Mouse (Mus musculus): ENCODE data around the gene Col16a1.
A peak's percentile ranks its signal among the peaks of the same experiment; 100 is the strongest.

Gene Col16a1

DNA sequence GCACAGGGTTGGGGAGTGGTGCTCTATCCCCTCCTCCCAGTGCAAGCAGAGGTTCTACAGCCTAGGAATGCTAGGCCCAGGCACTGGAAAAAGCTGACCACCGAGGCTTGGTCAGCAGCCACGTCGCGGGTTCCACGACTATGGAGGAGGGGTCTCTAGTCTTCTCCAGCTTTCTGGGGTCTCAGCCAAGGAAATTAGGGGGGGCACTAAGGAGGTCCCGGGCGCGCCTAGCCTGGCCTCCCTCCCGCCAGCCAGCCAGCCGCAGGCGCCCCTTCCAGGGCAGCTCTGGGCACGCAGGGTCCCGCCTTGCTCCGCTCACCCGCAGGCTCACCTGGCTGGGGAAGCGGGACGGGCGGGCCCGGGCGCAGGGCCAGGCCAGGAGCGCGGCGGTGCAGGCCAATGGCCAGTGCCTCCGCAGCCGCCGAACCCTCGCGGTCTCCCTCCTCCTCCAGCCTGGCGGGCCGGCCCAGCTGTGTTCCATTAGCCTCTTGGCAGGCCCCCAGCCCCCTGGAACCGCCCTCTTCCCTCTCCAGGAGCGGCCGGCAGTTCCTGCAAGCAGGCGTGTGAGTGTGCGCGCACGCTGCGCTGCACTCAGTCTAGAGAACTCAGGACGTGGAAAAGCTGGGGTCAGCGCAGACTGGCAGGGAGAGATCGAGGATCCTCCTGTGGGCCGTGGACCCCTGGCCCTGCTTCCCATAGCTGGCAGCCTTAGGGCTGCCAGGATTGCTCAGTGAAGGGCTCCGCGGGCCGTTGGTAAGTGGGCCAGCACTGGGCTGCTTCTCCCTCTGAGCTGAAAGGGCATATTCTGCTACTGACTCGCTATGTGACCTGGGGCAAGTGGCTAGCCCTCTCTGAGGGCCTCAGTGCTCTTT, at the start of gene Col16a1:
TSS of gene Col16a1 (plus strand) at position 510 of the 872 bp plus-strand sequence.
- peak; percentile 49 for DNase-seq

DNA sequence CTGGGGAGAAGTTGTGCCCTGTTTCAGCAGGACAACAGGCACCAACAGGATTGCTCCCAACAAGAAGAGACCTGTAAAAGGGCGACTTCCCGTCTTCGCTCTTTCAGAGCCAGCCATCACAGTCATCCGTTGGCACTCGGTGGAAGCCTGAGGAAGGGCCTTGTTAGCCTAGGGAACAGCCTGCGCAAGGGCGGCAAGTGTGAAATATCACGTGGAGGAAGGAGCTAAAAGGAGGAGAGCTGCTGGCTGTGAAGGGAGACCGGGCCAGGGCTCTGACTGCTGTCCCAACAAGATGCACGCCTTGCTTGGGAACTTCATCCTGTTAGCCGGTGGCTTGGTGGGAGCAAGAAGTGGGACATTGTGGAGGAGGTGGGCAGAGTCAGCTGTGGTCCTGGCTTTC, 49.5 kb upstream of the Col16a1 start:
- no peak for DNase-seq

DNA sequence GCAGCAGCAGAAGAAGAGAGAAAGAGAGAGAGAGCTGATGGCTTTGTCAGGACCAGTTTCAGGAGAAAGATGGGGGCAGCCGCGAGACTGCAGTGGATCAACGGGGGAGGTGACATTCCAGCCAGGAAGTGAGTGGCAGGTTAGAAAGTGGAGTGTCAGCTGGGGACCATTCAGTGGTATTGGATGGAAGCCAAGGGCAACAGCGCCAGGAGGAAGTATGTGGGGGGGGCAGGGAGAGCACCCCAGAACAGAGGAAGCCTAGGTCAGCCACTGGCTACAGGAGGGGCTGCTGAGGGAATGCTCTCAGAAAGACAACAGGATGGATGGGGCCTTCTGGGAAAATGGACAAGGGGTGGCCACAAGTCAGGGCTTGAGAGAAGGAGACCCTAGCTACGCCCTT, 45.9 kb upstream of the Col16a1 start:
- no peak for DNase-seq

DNA sequence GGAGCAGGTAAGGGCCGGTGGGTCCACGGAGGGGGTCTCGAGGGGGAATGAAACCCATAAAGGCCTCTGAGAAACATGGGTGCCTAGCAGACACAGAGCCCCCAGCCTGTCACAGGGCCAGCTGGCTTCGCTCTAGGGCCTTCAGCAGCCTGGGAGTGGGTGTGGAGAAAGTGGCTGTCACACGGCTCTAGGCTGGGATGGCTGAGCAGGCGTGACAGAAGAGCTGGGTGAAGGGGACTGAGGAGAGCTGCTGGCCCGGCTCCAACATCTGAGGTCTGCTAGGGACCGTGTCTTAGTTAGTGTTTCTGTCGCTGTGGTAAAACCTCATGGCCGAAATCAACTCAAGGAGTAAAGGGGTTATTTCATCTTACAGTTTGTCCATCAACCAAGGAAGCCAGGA, 45.5 kb upstream of the Col16a1 start:
- no peak for DNase-seq

DNA sequence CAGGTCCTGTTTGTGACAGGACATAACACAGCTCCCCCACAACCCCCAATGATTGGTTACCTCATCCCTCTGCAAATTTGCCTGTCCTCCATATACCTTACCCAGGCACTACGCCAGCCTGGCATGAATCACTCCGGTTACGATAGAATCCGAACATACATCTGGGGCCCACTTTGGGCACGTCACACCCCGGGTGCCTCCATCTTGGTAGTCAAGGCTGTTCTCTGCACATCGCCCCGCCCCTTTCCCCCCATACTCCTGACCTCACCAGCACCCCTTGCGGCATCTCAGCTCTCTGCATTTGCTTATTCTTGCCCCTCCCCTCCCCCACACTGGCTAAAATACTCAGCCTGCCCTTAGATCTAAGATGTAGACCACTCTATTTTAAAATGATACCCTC, 42.0 kb upstream of the Col16a1 start:
- DNase-seq = no peak

DNA sequence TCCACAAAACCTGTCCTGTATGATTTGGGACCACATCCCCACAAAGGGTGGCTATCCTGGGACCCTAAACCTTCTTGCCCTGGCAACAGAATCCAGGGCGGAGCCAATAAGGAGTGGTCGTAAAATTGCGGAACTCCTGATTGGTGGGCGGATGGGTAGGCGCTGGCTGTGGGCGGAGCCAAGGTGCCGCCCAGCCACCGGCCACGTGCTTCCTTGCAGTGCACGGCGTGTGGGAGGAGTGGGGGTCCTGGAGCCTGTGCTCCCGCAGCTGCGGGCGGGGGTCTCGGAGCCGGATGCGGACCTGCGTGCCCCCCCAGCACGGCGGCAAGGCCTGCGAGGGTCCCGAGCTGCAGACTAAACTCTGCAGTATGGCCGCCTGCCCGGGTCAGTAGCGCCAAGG, 41.1 kb upstream of the Col16a1 start:
- DNase-seq = no peak

DNA sequence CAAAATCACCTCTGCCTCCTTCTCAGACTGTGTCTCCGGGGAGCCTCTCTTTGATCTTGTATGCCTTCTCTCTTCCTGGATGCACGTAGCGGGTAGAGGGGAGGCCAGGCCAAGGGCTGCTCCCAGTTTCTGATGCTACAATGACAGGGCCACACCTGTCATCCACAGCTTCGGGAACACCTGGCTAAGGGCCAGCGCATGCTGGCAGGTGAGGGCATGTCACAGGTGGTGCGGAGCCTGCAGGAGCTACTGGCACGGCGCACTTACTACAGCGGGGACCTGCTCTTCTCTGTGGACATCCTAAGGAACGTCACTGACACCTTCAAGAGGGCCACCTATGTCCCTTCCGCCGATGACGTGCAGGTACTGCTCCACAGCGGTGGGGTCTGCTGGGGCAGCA, 38.6 kb upstream of the Col16a1 start:
- DNase-seq = no peak

DNA sequence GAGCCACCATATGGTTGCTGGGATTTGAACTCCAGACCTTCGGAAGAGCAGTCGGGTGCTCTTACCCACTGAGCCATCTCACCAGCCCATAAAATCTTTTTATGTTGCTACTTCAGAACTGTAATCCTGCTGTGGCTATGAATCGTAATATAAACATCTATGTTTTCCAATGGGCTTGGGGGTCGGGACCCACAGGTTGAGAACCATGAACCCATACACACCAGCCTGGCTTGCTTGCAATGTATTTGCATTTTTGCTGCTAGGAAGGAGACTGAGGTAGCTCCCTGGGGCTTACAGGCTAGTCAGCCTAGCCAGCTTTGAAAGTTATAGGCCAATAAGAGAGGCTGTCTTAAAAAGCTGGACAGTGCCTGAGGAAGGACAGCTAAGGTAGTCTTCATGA, 36.9 kb upstream of the Col16a1 start:
- DNase-seq = no peak

DNA sequence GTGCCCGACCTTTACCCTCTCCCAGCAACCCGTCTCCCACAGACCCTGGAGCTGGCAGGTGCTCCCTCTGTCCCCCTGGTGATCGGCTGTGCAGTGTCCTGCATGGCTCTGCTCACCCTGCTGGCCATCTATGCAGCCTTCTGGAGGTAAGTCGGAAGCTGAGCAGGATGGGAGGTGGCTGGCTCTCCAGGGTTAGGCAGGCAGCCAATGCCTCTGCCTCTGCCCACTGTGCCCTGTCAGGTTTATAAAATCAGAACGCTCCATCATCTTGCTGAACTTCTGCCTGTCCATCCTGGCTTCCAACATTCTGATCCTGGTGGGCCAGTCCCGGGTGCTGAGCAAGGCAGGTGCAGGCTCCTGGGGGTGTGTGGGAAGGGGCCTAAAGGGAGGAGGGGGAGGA, 35.4 kb upstream of the Col16a1 start:
- no peak for DNase-seq

DNA sequence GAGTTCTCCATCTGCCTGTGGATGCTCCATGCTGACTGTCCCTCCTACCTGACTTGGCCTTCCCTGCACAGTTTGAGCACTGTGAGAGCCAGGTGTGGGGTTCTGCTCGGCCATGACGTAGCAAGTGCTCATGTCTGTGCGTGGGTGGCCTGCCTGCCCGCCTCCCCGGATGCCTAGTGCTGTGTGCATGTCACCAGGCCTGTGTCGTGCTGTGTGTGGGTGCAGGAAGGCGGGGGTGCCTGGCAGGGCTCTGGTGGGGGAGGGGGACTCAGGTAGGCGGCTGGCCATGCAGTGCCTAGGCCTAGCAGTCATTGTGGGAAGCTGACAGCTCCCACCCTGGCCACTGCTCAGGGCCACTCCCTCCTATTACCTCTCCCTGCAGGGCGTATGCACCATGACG, 34.5 kb upstream of the Col16a1 start:
- no peak for DNase-seq

DNA sequence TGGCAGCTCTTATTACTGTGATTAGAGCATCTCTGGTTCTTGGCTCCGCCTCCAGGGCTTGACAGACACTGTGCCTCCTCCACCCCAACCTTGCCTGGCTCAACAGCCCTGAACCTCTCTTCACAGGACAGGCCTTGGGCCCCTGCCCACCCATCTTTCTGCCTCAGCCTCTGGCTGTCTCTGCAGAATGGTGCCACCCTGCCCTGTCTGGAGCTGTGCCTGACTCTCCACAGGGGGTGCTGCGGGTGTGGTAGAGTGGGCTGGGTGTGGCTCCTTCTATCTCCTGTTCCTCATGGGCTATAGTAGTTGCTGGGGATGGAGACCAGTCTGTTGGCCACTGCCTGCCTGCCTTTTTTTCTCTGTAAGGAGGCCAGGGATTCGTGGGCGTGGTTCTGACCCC, 31.6 kb upstream of the Col16a1 start:
- DNase-seq = no peak

DNA sequence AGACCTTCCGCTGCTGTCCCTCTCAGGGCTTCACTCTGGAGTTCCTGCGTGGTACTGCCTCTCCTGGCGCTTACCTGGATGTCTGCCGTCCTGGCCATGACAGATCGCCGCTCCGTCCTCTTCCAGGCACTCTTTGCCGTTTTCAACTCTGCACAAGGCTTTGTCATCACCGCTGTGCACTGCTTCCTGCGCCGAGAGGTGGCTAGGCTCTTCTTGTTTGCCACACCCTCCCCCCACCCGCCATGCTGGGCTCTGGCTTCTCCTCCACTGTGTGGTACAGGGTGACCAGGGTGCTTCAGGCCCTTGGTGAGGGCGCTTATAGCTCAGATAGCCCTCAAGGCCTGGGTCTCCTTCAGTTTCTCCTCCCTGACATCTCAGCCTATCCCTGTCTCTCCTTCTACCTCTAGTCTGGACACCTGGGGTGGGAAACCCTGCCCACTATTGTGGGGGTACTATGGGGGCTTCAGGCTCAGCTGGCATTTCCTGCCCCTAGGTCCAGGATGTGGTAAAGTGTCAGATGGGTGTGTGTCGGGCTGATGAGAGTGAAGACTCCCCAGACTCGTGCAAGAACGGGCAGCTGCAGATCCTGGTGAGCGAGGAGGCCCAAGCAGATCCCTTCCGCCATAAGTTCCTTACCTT, 30.5 kb upstream of the Col16a1 start:
- no peak for DNase-seq

DNA sequence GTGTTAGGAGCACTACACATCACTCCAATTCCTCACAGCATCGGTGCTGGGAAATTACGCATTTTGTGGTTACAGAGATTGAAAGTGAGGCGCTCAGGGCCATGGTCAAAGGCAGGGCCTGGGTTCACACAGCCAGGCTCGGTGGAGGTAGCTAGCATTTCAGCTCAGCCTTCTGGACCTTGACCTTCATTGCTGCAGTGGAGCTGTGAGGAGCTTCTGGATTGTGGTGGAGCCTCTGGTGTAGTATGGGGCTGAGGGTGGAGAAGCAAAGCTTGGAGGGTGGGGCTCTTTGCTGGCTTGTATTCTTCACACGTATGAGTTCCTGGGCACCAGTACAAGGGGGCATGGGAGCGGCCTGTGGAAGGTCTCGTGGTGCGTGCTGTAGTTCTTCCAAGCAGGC, 24.7 kb upstream of the Col16a1 start:
- no peak for DNase-seq

DNA sequence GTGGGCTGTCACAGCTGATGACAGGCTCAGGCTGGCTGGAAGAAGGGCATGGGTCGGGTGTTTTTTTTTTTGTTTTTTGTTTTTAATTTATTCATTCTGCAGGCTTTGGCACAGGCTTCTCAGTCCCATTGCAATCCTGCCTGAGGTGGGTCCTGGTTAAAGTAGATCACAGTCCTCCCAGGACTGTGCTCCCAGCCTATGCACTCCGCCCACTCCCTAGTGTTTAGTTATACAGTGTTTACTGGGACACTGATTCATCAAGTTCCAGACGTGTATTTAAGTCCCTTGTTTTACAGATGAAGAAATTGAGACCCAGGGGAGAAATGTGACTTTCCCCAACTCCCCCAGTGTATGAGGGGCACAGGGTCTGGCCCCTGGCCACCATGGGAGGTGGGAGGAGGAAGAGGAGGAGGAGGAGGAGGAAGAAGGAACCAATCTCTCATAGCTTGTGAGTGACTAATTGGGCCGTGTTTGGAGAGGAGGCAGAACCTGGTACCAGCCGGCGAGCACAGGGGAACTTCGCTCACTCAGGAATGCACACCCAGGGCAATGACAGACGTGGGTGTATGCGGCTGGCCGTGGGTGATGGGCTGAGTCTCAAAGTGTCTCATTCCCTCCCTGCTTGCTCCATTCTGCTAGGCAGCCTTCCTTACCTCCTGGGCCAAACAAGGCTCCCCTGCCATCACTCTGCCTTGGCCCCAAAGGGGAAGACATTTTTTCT, 24.0 kb upstream of the Col16a1 start:
- DNase-seq = no peak

DNA sequence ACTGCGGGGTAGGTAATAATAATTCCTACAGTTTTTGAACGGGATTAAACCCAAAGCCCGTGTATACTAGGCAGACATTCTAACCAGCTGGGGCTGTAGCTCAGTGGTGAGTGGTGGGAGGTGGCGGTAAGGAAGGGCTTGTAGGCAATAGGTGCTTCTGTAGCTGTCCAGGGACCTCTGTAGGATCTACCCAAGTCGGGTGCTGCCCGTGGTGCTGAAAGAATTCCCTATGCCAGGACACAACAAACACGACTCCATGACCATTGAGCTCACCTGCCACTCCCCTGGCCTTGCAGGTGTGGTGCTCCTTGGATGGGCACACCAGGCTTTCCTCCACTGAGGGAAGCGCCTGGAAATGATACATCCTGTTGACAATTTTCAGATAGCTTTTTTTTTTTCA, 22.1 kb upstream of the Col16a1 start:
- DNase-seq = no peak

DNA sequence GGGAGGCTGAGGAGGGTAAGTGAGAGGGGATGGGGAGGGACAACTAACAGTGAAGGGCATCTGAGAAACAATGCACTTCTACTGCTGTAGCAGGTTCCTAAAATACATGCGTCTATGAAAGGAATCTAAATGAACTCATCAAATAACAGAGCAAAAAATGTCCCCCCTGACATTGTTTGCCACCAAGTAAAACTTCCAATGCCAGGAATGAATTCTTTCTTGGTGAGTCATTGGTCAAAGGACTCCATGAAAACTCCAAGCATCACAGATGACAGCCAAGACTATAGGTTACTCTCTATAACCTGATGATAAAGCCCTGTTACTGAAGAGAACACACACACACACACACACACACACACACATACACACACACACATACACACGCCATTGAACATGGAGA, 16.5 kb upstream of the Col16a1 start:
- no peak for DNase-seq

DNA sequence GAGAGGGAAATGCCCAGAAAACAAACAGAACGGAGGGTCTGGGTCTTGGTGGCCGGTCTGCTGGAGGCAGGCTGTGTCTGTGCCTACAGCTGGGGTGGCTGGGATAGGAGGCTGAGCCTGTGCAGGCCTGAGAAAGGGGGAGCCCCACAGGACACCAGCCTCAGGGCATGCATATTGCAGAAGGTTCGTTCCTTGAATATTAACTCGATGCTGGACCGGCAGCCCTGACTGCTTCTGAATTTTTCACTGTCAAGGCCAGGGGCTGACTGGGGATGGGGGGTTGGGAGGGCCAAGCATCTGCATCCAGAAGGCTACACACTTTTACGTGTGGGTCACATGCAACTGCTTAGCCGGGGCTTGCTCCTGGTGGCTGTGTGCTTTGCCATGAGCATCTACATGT, 14.1 kb upstream of the Col16a1 start:
- no peak for DNase-seq

DNA sequence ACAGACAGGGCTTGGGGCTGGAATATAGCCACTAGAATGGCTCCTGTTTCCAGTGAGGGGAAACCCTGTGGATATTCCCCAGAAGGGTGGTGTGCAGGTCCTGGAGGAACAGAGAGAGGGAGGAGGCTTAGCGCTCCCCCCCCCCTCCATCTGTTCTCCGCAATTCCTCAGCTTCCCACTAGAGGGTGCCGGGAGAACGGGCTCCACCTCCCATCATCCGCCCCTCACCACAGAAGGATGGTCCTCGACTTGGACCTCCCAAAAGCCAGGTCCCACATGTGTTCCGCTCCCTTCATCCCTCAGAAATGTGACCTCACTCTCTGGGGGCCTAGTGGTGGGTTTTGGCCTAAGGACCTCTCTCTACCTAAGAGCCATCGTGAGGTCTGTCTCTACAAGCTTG, 11.5 kb upstream of the Col16a1 start:
- peak; percentile 65 for DNase-seq

DNA sequence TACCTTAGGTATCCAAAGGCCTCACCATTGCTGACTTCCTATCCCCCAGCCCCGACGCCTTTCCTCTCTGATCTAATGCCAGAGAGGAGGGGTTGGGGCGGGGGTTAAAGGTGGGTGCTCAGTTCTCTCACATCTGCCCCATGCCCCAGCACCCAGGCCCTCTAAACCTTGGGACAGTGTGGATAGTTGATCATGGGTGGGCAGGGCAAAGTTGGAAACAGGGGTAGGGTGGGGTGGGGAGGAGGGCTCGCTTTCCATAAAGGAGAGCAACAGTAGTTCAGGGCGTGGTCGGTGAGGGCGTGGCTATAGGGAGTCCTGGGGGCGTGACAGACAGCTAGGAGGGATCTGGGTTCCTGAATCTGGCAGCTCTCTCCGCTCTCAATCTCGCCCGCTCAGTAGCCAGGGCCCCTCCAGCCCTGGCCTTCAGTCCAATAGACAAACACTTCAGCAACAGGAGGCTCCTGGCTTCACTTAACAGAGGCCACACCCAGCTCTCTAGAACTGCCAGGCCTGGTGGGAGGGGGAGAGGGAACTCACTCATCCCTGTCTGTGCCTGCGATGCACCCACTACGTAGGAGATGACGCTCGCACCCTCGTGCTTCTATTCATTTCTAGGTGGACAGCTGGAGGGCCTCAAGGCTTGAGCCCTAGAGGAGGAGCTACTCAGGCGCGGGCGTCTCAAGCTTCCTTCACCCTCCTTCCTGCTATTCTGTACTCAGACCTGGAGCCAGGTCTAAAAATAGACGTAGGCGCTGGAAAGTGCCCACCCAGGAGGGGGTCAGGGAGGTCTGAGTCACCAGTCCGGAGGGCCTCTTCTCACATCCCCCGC, 10.9 kb upstream of the Col16a1 start:
- peak; percentile 35 for DNase-seq

DNA sequence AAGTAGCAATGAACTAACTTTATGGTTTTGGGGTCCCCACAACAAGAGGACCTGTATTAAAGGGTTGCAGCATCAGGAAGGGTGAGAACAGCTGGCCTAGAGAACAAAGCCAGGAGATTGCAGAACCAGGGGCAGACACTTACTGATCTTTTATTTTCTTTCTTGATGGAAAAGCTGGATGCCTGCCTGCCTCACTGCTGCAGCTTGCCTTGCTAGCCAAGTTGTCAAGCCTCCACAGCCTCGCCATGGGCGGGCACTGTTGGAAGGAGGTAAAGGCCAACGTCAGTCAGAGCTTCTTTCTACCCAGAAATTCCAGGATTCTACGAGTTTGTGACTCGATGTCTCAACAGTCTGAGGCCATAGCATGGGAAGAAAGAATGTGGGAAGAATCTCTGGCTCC, 8.3 kb upstream of the Col16a1 start:
- DNase-seq = no peak

DNA sequence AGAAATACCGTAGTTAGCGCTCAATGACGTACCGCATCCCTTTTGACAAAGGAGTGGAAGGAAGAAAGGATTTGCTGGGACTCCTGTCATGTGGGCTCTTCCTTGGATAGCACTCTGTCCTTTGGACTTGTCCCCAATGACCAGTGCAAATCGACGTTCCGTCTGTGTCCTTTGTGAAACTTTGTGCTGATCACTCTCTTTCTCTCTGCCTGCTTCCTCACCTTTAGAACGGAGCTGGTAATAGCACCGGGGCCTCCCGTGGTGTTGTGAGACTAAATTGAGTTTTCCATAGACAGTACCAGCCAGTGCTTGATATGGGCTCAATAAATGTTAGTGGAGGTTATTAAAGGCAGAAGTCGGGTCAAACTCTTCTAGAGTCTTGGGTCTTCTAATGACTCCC, 6.6 kb upstream of the Col16a1 start:
- DNase-seq = no peak

DNA sequence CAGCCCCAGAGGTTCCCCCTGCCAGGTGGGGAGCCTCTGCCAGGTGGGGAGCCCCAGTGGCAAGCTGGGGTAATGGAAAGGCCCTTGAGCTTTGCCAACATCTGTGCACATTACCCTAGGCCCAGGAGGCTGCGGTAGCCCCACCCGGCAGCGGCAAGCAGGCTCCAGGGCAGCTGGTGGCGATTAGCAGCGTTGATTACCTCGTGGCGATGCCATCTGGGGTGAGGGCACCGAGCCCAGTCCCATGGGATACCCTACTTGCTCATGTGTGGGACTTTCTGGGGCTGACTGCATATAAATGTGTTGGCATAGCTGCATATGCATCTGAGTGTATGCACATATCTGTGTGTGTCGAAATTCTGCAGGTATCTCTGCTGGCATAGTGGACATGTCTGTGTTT, 3.4 kb upstream of the Col16a1 start:
- DNase-seq = no peak

DNA sequence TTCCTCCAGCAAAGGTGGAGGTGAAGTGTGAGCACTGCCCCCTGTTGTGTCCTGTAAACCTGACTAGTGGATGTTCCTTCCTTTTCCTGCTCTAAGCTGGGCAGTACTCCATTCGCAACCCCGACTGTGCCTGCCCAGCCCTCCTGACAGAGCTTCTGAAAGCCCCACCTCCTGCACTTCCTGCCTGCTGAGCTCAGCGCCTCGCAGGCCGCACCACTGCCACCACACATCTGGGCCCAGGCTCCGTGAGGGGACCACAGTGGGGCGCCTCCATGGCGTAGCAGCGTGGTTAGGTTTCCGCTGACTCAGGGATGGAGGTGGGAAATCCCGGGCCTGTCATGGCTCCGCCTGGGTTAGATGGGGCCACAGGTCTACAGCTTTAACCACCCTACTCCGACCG, 2.0 kb upstream of the Col16a1 start:
- DNase-seq = no peak
